Mouse (Mus musculus) thymus, postnatal 25 days (tissue): ENCODE measurements around the gene Tmem179b.
A peak's percentile ranks its signal among the peaks of the same experiment; 100 is the strongest.

Source experiments
- DNase-seq: peaks from one replicate; pipeline ENCODE4 v3.0.0; 2022

Tmem179b gene

GRCm38 (mm10) chr19:8774086-8774835 lies at the start of gene Tmem179b:
Gene Tmem179b, minus strand, starts transcription at chr19:8774467.
- DNase-seq = peak; percentile 98

DNA sequence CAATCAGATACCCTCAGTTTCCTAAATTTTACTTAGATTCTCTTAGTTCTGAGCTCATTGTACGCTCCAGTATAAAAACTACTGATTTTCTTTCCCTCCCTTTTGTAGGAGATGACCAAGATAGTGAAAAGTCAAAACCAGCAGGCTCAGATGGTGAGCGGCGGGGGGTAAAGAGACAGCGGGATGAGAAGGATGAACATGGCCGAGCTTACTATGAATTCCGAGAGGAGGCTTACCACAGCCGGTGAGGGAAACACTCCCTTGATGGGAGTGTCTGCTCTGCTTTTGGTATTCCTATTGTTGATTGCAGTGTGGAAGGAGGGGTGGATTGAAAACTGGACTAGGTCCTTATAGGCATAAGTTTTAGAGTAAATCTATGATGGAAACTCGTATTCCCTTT lies 48.4 kb upstream of the Tmem179b start:
- no peak for DNase-seq

- DNase-seq = no peak
Observed at GRCm38 (mm10) chr19:8821146-8821545, 46.9 kb upstream of the Tmem179b start.

DNA sequence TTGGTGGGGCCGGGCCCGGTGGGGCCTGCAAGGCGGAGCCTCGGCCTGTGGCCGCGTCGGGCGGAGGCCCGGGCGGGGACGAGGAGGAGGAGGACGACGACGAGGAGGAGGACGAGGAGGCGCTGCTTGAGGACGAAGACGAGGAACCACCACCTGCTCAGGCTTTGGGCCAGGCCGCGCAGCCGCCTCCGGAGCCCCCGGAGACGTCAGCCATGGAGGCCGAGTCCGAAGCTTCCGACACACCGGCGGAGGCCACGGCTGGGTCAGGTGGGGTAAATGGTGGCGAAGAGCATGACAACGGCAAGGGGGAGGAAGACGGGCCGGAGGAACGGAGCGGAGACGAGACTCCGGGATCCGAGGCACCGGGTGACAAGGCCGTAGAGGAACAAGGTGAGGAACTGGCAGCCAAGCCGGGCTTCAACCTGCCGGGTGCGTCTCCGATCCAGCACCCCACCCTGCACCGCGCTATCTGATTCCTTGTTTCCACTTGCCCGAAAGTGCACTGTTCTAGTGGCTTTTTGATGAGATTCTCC lies 46.2 kb upstream of the Tmem179b start:
- no peak for DNase-seq

DNA sequence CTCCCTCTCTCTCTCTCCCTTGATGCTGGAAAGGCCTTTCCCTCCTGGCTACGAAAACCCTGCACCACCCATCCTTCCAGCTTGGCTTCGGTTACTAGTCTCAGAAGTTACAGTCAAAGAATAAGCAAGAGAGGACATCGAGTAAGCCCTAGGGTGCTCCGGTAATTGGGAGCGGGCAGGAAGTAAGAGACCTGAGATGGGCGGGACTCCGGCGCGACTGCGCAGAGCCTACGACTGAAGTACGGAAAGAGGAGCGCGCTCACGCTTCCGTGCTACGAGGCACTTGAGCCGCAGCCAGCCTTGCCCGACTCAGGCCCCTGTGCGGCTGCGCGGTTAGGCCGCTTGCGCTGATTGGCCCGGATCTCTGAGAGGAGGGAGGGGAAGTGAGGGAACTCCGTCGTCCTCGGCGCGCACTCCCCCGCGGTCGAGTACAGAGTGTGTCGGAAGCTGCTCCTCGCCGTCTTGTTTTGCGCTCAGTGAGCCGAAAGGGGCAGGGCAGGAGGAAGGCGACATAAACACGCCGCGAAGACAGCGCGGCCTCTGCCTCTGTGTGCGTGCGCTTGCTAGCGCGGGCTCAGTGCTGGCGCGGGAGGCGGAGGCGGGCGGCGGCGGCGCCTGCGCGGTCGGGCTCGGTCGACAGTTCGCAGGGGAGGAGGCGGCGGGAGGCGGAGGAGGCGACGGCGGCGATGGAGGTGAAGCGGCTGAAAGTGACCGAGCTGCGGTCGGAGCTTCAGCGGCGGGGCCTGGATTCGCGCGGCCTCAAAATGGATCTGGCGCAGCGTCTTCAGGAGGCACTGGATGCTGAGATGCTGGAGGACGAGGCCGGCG lies 45.5 kb upstream of the Tmem179b start, which contains the start of gene Hnrnpul2:
Gene Hnrnpul2 (plus strand): TSS at position 415 of the 828 bp plus-strand sequence.
- DNase-seq = peak; percentile 97

DNA sequence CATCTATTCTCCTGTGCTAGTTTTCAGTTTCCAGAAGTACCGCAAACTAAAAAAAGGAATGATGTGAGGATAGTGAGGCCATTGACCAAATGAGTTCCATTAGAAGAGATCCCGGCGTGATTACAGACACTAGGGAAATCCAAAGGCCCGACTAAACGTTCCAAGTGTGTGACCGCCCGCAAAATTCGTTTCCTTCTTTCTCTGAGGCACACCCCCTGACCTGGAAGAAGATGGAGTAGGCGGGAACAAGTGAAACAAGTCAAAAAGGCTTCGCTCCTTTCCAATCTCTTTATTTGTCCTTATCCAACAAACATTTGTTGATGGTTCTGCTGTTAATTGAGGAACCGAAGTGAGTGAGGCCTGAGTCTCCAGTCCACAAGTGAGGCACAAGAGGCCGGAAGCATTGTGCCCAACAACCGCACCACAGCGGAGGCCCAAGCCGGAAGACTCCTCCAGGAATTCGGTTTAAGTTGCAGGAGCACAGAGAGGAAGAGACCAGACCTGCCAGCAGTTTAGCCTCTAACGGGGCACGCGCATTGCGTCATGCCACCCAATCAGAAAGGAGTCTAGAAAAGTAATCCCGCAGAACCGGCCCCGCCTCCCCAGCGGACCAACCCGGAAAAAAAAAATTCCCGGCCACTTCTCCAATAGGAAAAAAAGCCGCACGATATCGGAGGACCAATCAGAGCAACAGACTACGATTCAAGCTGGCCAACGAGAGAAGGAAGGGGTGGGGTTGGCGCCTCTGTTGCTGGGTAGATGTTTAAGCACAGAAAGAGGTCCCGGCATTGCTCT lies 44.7 kb upstream of the Tmem179b start, which contains the start of gene Ttc9c:
Gene Ttc9c (minus strand): TSS at position 533 of the 795 bp plus-strand sequence.
- DNase-seq = peak; percentile 92

DNA sequence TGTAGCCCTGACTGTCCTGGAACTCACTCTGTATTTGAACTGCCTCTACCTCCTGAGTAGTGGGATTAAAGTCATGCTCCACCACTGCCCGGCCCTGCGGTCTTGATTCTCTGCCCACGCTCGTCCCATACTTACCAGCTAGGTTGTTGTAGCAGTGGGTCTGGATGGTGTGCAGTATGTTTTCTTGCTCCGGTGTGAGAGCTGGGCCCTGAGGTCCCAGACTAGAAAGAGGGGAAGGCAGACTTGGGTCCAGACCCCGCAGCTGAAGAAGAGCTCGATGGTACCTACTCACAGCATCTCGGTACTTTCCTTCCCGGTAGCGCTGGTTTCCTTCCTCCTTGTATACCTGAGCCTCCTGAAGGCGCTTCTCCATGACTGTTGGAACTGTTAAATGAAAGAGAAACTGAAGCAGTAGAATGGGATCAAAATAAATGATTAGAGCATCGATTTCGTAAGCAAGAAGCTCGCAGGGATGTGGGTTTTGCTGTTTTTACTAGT lies 44.1 kb upstream of the Tmem179b start:
- DNase-seq = no peak

DNA sequence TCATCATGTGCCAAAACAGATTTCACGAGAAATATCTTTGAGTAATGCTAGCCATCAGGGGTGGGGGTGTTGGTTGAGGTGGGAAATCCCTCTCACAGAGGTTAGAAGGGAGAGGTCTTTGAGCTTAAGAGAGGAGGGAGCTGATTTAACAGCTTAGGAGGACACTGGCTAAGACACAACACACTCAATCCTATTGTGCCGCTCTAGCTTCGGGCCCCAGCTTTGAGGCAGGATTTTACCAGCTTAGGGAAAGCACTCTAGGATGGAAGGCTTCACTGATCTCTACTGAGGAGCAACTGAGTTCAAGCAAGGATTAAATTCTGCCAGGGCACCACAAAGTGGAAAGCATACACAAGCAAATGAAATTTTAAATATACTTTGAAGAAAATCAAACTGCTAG lies 42.7 kb upstream of the Tmem179b start:
- no peak for DNase-seq

- no peak for DNase-seq
Observed at GRCm38 (mm10) chr19:8815812-8816211, 41.5 kb upstream of the Tmem179b start.

- no peak for DNase-seq
Observed at GRCm38 (mm10) chr19:8806810-8807209, 32.5 kb upstream of the Tmem179b start.

DNA sequence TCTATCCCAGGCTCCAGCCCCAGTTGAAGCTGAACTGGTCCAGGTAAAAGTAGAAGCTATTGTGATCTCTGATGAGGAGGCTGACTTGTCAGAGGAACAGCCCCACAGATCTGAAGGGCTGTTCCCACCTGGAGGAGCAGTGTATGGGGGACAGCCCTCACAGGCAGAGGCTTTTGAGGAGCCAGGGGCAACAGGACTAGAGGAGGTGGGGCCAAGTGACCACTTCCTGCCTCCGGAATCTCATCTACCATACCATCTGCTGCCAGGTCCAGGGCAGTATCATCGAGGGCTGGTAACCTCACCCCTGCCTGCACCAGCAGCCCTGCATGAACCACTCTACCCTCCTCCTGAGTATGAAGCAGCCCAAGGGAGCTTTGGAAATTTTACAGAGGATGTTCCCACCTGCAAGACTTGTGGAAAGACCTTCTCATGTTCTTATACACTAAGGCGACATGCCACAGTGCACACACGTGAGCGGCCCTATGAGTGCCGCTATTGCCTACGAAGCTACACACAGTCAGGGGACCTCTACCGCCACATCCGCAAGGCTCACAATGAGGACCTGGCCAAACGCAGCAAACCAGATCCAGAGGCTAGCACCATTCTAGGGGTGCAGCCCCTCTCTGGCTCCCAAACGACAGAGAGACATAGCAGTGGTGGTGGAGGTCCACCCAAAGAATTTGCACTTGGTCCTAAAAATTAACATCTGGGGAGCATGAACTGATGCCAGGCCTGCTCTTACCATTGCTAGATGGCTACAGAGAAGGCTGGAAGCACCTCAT lies 29.8 kb upstream of the Tmem179b start:
- DNase-seq = no peak

DNA sequence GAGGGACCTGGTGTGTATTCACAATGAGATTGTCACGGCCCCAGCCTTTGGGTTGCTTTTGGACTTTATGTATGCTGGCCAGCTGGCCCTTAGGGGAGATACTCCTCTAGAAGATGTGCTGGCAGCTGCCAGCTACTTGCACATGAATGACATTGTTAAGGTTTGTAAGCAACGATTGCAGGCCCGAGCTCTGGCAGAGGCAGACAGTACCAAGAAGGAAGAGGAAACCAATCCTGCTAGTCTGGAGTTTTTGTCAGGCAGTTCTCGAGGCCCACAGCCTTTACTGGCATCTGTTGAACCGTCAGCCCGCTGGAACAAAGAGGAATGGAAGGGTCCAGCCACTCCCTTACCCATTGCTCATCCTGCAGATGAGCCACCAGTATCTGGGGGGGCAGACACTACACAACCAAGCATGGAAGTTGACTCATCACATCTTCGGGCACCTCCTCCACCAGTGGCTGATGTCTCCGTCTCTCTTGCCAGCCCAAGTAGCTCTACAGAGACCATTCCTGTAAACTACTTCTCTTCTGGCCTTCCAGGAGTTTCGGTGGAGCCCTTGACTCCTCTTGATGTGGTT lies 29.0 kb upstream of the Tmem179b start:
- DNase-seq = no peak

GRCm38 (mm10) chr19:8802130-8802821 lies 28.0 kb upstream of the Tmem179b start, which contains the start of gene Zbtb3:
Gene Zbtb3, plus strand, starts transcription at chr19:8802555.
- peak; percentile 91 for DNase-seq

- no peak for DNase-seq
Observed at GRCm38 (mm10) chr19:8798947-8799315, 24.7 kb upstream of the Tmem179b start.

DNA sequence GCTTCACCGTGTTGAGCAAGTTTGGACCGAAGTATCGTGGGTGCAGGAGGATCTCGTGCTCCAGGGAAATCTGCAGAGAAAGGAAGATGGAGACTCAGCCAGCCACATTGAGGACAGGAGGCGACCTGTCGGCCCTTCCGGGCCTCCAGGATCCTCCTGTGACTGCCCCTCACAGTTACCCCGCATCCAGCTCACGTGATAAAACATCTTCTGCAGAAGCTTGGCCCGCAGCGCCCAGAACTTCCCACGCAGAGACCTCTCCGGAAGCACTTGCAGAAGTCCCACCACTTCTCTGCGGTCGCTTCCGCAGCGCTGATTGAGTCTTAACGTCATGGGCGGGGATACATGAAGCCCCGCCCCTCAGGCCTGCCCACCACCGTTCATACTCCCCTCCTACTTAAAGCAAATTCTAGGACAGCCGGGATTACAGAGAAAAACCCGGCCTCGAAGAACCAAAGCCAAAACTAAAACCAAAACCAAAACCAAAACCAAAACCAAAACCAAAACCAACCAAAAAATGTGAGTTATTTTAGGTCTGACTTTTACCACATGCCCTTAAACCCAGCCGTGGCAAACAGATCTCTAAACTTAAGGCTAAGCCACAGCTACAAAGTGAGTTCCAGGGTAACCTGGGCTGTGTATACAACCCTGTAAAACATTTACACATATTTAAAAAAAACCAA lies 24.1 kb upstream of the Tmem179b start, which contains the start of gene Polr2g:
Gene Polr2g (minus strand): TSS at position 314 of the 683 bp plus-strand sequence.
- peak; percentile 89 for DNase-seq

DNA sequence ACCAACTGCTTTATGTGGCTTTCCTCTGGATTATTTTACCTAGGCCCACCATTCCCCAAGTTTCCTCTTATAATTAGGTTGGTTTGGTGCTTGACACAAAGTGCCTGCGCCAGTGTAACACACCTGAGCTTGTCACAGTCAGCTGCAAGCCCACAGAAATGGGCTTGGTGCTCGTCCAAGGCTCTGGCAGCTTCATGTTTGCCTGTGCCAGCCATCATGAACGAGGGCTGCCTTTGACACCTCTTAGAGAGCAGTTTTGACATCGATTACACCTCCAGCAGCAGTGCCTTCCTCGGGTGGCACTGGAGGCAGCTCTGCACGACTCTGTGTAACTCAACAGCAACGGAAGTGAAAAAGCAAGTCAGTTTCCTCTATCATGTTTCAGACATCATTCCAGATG lies 15.9 kb upstream of the Tmem179b start:
- DNase-seq = no peak

- no peak for DNase-seq
Observed at GRCm38 (mm10) chr19:8789171-8789570, 14.9 kb upstream of the Tmem179b start.

- DNase-seq = no peak
Observed at GRCm38 (mm10) chr19:8788521-8788920, 14.3 kb upstream of the Tmem179b start.

DNA sequence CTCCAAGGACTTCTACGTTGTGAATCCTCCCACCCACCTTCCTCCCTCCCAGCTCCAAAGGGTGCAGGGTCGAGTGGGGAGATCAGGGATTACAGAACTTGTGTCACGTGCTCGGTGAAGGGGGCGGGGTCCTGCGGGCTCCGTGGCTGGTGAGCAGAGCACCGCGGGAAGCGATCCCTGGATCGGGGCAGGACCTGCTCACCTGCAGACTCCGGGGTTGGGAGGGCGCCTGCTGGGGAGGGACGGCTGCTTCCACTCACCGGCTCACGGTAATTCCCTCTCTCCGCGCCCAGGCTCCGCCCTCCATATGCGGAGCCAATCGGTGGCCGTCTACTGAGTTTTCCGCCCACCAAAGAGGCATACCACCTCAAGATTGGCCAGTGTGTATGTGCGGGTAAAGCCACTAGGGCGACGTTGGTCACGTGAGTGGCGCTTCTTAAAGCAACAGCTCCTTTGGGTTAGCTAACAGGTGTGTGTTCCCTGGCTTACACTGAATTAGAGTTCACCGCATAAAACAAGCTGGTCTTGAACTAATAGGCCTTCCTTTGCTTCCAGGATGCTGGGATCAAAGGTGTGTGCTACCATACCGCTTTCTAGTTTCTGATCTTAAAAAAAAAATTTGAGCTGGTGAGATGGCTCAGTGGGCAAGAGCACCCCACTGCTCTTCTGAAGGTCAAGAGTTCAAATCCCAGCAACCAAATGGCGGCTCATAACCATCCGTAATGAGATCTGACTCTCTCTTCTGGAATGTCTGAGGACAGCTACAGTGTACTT lies 11.9 kb upstream of the Tmem179b start, which contains the start of gene Taf6l:
Gene Taf6l (minus strand): TSS at position 410 of the 774 bp plus-strand sequence.
- peak; percentile 91 for DNase-seq
